Mouse (Mus musculus) heart, postnatal 25 days (tissue): ENCODE results near the gene Tenm4. TPM values are rescaled to one million over a fixed set of nuclear protein-coding genes. Genes with fewer than 3 reads are reported as not detected.

Experiments
- DNase-seq: peaks from one replicate; pipeline ENCODE4 v3.0.0; 2022; ENCODE audit warnings: low spot score
- intact Hi-C: fragments of 180-260 bp; cut with DNase I; formaldehyde crosslinking; loops from one replicate; pipeline ENCODE4 v1.15.1; 2025
- total RNA-seq, 2 experiments: library from RNA; stranded (reverse); gene quantifications; 2 replicates each; pipeline ENCODE4 v1.2.3; 2021

Gene Tenm4
- total RNA-seq, 2 experiments from 2014 or later, result 1.0 to 1.1 TPM

GRCm38 (mm10) chr7:96652844-96653243 is 481.8 kb downstream of the Tenm4 start:
- no peak for DNase-seq
- intact Hi-C loops, result no loop called here

DNA sequence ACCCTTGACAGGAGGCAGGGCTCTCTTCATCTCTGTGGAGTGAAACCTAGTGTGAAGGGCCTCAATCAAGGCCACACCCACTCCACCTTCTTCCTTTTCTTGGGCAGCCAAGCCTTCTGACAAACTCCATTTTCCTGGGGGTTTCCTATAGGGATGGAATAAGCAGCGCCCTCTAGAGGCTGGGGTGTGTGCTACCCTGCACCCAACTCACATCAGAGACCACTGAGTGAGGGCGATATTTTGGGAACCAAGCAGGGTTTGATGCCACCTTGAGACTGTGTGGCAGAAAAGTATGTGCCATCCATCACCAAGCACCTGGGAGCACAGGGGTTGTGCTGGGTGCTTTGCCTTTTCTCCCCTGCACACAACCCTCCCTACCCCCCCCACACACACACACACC is 483.2 kb downstream of the Tenm4 start:
- DNase-seq, result no peak
- intact Hi-C loops, result no loop called here

- intact Hi-C loops, result no loop called here
- DNase-seq, result no peak
Observed at GRCm38 (mm10) chr7:96655096-96655716, 484.2 kb downstream of the Tenm4 start.

- no peak for DNase-seq
- intact Hi-C loops, result no loop called here
Observed at GRCm38 (mm10) chr7:96657101-96657830, 486.2 kb downstream of the Tenm4 start.

GRCm38 (mm10) chr7:96657857-96658580 is 487.0 kb downstream of the Tenm4 start:
- intact Hi-C loops, result no loop called here

GRCm38 (mm10) chr7:96660907-96661306 is 489.9 kb downstream of the Tenm4 start:
- intact Hi-C loops, result no loop called here
- DNase-seq, result no peak

More at GRCm38 (mm10) chr7:96657857-96658580, 487.0 kb downstream of the Tenm4 start:
- DNase-seq, result no peak

DNA sequence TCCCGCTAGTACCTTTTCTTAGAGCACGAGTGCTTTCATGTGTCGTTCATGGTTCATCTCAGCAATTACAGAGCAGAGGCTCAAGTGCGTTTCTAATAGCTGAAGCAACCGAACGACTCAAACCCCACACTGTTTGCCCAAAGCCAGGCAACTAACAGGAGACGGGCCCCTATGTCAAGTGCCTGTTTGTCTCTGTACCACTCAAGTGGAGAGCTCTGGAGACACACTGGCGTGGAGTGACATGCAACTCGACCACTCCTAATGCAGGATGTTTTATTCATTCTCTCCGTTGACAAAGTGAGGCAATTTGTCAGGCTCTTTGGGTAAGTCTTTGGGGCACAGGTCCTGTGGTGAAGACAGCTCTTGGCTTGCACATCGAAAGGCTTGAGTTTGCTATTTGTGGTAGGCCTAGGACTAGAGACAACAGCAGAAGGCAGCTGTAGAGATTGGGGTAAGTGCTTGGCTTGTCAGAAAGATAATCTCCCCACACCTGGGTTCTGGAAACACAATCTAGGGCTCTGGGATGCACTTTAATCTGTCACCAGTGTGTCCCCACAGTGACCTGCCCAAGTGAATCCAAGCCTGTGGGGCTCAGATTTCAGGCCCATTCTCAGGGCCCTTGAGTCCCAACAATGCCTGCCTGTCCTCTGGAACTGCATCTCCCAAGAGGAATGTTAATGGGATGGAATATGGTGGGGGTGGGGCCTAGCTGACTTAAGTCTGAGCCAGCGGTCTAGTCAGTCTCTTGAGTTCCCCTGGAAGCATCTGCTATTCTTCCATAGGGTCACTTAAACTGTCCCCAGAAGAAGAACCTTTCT is 490.5 kb downstream of the Tenm4 start:
- no peak for DNase-seq
- intact Hi-C loops, result no loop called here

DNA sequence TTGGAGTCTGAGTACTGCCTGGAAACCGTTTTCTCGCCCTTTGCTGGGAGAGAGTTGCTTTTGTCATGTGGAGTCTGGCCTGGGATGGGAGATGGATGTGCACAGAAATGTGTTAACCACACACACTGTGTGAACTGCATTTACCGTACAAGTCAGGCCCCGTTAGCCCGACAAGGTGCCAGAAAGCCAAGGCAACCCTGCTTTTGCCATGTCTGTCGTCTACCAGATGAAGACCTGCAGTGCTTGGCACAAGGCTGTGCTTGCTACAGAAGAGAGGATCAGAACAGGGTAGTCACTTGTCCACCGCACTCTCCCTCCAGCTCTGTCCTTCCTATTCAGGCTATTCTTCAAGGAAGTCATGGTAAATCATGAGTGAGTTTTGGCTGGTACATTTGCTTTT is 492.3 kb downstream of the Tenm4 start:
- no peak for DNase-seq
- intact Hi-C loops, result no loop called here

DNA sequence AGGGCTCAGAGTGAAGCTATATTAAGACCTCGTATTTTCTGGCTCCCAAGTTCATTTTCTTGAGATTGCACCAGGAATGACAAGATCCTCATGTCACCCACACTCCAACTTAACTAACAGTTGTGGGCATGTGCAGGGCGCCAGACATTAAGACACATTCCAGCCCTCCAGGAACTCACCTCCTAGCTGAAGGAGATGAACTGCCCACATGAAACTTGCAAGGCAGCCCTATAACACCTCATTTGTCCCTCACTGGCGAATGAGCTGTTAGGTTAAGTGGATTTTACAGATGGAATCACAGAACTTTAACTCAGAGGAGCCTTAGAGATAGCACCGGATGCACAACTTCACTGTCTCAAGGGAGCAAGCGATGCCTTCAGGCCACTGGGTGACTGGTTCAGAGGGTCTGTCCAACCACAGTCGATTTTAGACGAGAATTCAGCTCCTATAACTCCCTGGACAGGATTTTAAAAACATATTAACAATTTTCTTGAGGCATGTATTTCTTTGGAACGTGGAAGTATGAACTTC is 495.4 kb downstream of the Tenm4 start:
- intact Hi-C loops, result no loop called here
- DNase-seq, result no peak

DNA sequence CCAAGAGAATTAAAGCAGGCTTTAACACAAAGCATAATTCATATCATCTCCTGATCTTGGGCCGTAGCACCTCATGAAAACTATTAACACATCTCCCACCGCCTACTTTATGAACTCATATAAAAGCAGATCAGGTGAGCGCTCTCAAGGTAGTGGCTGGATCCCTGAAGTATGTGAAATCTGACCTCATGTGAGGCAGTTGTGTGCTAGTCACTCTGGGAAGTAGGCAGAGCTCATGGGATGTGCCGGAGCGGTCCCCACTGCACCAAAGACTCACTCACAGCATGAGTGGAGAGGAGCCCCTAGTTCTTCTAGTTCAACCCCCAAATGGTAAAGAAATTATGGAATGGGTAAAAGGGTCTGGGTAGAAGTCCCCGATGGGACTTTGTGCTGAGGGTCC is 496.6 kb downstream of the Tenm4 start:
- intact Hi-C loops, result no loop called here

GRCm38 (mm10) chr7:96670095-96670494 is 499.0 kb downstream of the Tenm4 start:
- intact Hi-C loops, result no loop called here
- DNase-seq, result no peak

More for the DNA sequence above, 496.6 kb downstream of the Tenm4 start:
- no peak for DNase-seq

DNA sequence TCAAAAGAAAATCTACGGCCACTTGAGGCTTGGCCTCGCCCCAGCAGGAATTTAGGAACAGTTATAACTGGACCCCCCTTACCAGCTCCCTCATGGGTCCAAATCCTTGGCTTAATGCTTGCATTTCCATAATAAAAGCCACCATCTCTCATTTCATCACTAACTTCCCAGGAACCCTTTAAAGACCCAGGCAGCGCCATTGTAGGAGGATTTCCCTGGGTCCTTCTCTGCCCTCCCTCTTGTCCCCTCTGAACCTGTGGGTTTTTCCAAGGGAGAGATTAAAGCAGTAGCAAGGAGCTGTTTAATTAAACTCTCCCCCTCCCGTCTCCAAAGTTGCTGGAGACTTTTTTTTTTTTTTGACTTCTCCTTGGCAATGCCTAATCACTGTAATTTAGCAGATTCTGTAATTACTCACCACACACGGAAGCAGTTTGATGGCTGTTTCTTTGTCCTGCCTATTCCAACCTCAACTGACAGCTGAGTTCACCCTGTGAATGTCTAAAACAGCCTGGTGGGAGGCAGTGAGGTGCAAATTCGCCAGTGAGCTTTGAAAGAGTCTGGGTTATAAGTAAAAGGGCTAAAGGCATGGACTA is 501.4 kb downstream of the Tenm4 start:
- no peak for DNase-seq
- intact Hi-C loops, result no loop called here

GRCm38 (mm10) chr7:96677082-96677481 is 506.0 kb downstream of the Tenm4 start:
- intact Hi-C loops, result no loop called here
- no peak for DNase-seq

- intact Hi-C loops, result no loop called here
- no peak for DNase-seq
Observed at GRCm38 (mm10) chr7:96678236-96678635, 507.2 kb downstream of the Tenm4 start.

DNA sequence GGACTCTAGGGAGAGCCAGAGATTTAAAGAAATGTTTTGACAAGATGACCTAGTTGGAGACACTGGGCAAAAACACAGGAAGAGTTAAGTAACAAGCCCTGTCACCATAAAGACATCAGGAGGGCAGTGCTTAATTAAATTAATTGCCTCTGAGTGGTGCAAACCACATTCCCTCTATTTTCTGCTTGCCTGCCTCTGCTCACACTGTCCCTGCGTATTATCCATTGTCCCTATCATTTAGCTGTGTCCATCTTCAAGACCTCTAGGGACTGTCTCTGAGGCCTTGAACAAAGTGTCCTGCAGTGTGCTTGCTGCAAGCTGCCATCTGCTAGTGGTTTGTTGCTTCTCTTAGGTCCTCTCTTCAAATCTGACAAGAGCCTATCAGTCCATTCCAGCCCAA is 508.7 kb downstream of the Tenm4 start:
- intact Hi-C loops, result no loop called here
- no peak for DNase-seq

- DNase-seq, result no peak
- intact Hi-C loops, result no loop called here
Observed at GRCm38 (mm10) chr7:96680405-96680804, 509.4 kb downstream of the Tenm4 start.

DNA sequence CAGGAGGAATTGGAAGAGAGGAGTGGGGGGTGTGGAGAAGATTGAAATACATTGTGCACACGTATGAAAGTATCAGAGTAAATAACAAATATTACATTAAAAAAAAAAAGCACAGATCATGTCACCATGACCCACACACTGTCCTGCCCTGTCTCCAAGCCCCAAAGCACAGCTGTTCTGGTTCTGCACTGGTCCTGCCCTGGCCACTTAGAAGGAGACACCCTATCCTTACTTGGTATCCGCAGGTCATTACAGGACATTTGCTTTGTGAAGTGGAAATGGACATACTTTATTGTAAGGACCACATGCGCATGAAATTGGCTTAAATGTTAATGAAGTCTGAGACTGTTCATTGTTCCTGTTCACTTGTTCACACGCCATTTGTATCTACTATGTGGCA is 510.8 kb downstream of the Tenm4 start:
- no peak for DNase-seq
- intact Hi-C loops, result no loop called here

GRCm38 (mm10) chr7:96688141-96688540 is 517.1 kb downstream of the Tenm4 start:
- DNase-seq, result no peak
- intact Hi-C loops, result no loop called here

DNA sequence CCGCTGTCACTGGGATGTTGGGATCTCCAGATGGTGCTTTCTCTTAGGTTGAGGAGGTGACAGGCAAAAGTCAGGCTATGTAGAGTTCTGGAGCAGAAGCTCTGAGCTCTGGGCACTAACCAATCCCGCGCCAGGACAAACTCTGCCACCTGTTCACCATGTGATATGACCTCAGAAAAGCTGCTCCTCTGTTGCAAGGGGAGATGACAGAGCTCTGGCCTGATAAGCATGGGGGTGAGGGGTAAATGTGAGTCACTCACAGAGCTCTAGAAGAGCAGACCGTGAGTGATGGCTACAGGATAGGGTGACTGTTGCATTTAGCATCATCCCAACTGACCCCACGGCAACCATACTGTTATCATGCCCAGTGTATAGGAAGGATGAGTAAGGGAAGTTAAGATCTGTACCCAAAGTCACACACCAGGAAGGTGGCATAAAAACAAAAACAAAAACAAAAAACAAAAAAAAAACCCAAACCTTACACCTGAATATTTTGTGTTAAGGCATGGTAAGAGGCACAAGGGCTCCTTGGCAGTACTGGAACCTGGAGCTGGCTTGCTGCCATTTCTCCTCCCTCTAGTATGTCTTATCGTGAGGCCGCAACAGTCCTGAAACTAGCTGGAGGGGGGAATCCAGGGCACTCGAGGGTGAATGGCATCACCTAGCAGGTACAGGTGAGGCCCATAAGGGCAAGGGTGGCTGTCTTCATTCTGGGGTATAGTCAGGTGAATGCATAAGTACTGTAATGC is 530.2 kb downstream of the Tenm4 start:
- no peak for DNase-seq
- intact Hi-C loops, result no loop called here
